Mouse (Mus musculus) macrophage (primary cell): ENCODE measurements around the gene Mindy2. TPM values are rescaled to one million over a fixed set of nuclear protein-coding genes. Genes with fewer than 3 reads are reported as not detected.

ENCODE experiments used
- H3K27ac ChIP-seq: fragments of 350-480 bp; formaldehyde crosslinking; 2 replicates; pipeline ENCODE4 v1.9.0; 2021
- H3K36me3 ChIP-seq: fragments of 350-480 bp; formaldehyde crosslinking; 2 replicates; pipeline ENCODE4 v1.9.0; 2021; ENCODE audit errors: inconsistent target
- H3K4me3 ChIP-seq: fragments of 350-480 bp; formaldehyde crosslinking; 2 replicates; pipeline ENCODE4 v1.9.0; 2021; ENCODE audit errors: inconsistent target
- H3K79me2 ChIP-seq: fragments of 350-480 bp; formaldehyde crosslinking; 2 replicates; pipeline ENCODE4 v1.9.0; 2021; ENCODE audit errors: inconsistent target
- WGBS: methylation state at CpG from one replicate; pipeline ENCODE4 v1.1.7; 2026; ENCODE audit warnings: inconsistent platforms; ENCODE audit not compliant: missing documents; 5-methylcytosine and 5-hydroxymethylcytosine counted together
- polyA plus RNA-seq: library from polyadenylated mRNA; stranded (reverse); fragments of 250-400 nt; gene quantifications from 3 replicates; pipeline ENCODE4 v1.2.4, GENCODE M21; 2018; ENCODE audit warnings: inconsistent platforms

Mindy2 gene
- polyA plus RNA-seq, 1 experiment from 2014 or later, result 25.6 TPM

GRCm38 (mm10) chr9:70675961-70676360 lies 19.0 kb upstream of the Mindy2 start:
- WGBS, result 84% methylated on average over 5 of the region's 5 CpGs
- H3K27ac ChIP-seq, result no peak overlapping the region
- no peaks in the 10 kb centered on the region for H3K36me3 ChIP-seq
- peaks cover 15% of the 10 kb centered on the region for H3K79me2 ChIP-seq
- no peak overlapping the region for H3K4me3 ChIP-seq

DNA sequence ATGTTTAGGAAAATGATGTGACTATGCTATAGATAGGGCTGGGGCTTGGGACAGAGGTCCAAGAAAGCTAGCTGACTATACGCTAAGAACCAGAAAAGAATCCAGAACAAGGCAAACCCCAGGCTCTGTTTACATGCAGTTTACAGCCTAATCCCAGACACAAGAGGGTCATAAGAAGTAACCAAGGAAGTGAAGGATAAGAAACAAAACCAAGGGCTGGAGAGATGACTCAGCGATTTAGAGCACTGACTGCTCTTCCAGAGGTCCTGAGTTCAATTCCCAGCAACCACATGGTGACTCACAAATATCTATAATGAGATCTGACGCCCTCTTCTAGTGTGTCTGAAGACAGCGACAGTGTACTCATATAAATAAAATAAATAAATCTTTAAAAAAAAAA lies 18.1 kb upstream of the Mindy2 start:
- Histone ChIP-seq H3K79me2 (peaks cover 6% of the 10 kb centered on the region), H3K36me3 (no peaks in the 10 kb centered on the region), H3K4me3 (no peak overlapping the region), H3K27ac (no peak overlapping the region)
- 67% methylated on average over 3 of the region's 4 CpGs for WGBS

GRCm38 (mm10) chr9:70673656-70674055 lies 16.7 kb upstream of the Mindy2 start:
- 84% methylated on average over 4 of the region's 4 CpGs for WGBS
- Histone ChIP-seq H3K79me2 (no peaks in the 10 kb centered on the region), H3K36me3 (no peaks in the 10 kb centered on the region), H3K4me3 (no peak overlapping the region), H3K27ac (no peak overlapping the region)

GRCm38 (mm10) chr9:70671772-70672579 lies 15.0 kb upstream of the Mindy2 start:
- Histone ChIP-seq H3K27ac (no peak overlapping the region), H3K4me3 (no peak overlapping the region), H3K36me3 (no peaks in the 10 kb centered on the region), H3K79me2 (no peaks in the 10 kb centered on the region)
- WGBS, result 17% methylated on average over 10 of the region's 10 CpGs

- no peak overlapping the region for H3K27ac ChIP-seq
- no peaks in the 10 kb centered on the region for H3K36me3 ChIP-seq
- no peak overlapping the region for H3K4me3 ChIP-seq
- WGBS, result 42% methylated on average over 6 of the region's 6 CpGs
- no peaks in the 10 kb centered on the region for H3K79me2 ChIP-seq
These were observed 14.3 kb upstream of the Mindy2 start for GRCm38 (mm10) chr9:70671278-70671677.

- 93% methylated on average over 5 of the region's 6 CpGs for WGBS
- Histone ChIP-seq H3K4me3 (no peak overlapping the region), H3K36me3 (no peaks in the 10 kb centered on the region), H3K27ac (no peak overlapping the region), H3K79me2 (no peaks in the 10 kb centered on the region)
These were observed 13.4 kb upstream of the Mindy2 start for GRCm38 (mm10) chr9:70670381-70670780.

DNA sequence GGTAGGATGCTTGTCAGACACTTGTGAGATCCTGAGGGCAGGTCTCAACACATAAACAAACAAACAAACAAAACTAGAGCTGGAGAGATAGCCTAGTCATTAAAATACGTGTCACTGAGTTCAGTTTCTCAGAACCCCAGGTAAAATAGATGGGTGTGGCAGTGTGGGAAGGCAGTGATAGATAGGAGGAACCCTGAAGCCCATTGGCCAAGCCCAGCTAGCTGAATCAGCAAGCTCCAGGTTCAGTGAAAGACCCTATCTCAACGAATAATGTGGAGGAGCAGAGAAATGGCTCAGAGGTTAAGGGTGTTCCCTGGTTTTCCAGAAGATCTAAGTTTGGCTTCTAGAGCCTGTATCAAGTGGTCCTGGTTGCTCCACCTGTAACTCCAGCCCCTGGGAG lies 12.2 kb upstream of the Mindy2 start:
- no peak overlapping the region for H3K4me3 ChIP-seq
- no peak overlapping the region for H3K27ac ChIP-seq
- H3K36me3 ChIP-seq, result no peaks in the 10 kb centered on the region
- WGBS, result 86% methylated on average over 2 of the region's 2 CpGs
- H3K79me2 ChIP-seq, result no peaks in the 10 kb centered on the region

DNA sequence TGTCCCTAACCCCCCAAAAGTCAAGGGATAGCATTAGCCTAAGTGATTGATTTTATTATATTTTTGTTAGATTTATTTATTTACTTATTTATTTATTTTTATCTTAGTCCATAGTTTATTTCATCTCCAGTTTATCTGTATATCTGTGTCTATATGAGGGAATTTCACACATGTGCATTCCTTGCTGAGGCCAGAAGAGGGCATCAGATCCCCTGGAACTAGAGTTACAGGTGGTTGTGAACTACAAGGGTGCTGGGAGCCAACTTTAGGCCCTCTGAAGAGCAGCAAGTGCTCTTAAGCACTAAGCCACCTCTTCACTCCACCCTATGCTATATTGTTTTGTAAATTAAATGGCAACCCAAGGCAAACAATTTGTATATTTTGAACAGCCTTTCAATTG lies 11.1 kb upstream of the Mindy2 start:
- no peak overlapping the region for H3K27ac ChIP-seq

DNA sequence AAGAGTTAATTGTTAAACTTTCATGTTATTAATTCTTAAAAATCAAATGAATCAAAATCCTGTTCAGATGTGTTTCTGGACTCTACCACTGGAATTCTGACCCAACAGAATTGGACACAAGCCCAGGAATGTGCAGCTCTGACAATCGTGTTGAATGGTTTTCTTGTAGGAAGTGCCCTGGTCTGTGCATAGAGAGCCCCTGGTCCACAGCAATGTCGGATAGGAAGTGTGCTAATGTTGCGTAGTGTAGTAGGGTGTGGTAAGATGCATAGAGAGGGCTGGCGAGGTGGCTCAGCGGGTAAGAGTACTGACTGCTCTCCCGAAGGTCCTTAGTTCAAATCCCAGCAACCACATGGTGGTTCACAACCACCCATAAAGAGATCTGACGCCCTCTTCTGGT lies 9.8 kb upstream of the Mindy2 start:
- Histone ChIP-seq H3K36me3 (no peaks in the 10 kb centered on the region), H3K79me2 (no peaks in the 10 kb centered on the region), H3K4me3 (no peak overlapping the region), H3K27ac (no peak overlapping the region)
- 56% methylated on average over 6 of the region's 7 CpGs for WGBS

More for the DNA sequence above, 11.1 kb upstream of the Mindy2 start:
- H3K36me3 ChIP-seq, result no peaks in the 10 kb centered on the region
- no peaks in the 10 kb centered on the region for H3K79me2 ChIP-seq
- H3K4me3 ChIP-seq, result no peak overlapping the region

- no peaks in the 10 kb centered on the region for H3K79me2 ChIP-seq
- 85% methylated on average over 16 of the region's 16 CpGs for WGBS
- H3K4me3 ChIP-seq, result no peak overlapping the region
- no peak overlapping the region for H3K27ac ChIP-seq
- H3K36me3 ChIP-seq, result no peaks in the 10 kb centered on the region
These were observed 8.6 kb upstream of the Mindy2 start for GRCm38 (mm10) chr9:70665372-70666145.

DNA sequence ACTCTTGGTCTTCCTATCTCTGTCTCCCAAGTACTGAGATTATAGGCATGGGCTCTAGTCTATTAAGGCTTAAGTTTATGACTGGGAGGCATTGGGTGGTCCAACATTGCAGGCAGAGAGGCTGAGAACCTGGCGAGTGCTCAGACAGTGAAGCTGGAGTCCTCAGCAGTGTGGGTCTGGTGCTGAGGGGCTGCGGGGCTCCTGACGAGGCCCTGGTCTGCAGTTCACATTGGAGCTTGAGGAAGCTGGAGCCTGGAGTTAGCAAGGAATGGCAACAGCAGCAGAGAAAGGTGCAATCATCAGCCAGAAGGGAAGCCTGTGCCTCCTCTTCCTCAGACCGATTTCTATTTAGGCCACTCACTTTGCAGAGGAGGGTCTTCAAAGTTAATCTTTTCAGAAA lies 7.9 kb upstream of the Mindy2 start:
- 92% methylated on average over 4 of the region's 4 CpGs for WGBS
- no peaks in the 10 kb centered on the region for H3K79me2 ChIP-seq
- H3K27ac ChIP-seq, result no peak overlapping the region
- no peaks in the 10 kb centered on the region for H3K36me3 ChIP-seq
- no peak overlapping the region for H3K4me3 ChIP-seq

GRCm38 (mm10) chr9:70658266-70658665 lies 1.3 kb upstream of the Mindy2 start:
- 82% methylated on average over 2 of the region's 2 CpGs for WGBS
- H3K27ac ChIP-seq, result no peak overlapping the region

GRCm38 (mm10) chr9:70656130-70657007 lies 605 bp downstream of the Mindy2 start, which contains the start of gene Gm10642:
Gene Gm10642 (plus strand): TSS chr9:70656251.
- H3K27ac ChIP-seq, result peak within 1 kb of the TSS; percentile 94
- under 1% methylated on average over 57 of the region's 72 CpGs for WGBS
- peaks cover 51% of the 10 kb centered on the region for H3K79me2 ChIP-seq
- no peaks in the 10 kb centered on the region for H3K36me3 ChIP-seq
- peak within 1 kb of the TSS; percentile 82 for H3K4me3 ChIP-seq

More at GRCm38 (mm10) chr9:70658266-70658665, 1.3 kb upstream of the Mindy2 start:
- H3K36me3 ChIP-seq, result no peaks in the 10 kb centered on the region
- H3K79me2 ChIP-seq, result peaks cover 32% of the 10 kb centered on the region
- no peak overlapping the region for H3K4me3 ChIP-seq

DNA sequence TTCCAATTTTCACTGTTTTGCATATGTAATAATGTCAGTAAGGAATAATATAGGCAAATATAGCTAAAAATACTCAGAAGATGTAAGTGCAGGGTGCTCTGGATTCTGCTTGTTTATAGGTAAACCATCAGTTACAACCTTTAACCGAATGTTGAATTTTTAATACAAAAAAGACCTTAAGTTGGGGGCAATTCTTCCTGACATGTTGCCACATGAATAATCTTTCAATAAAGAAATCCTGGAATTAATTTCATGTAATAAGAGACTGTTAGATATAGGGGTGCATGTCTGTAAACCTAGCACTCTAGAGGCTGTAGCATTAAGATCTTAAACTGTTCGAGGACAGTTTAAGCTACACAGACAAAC lies 1.2 kb downstream of the Mindy2 start:
- H3K36me3 ChIP-seq, result no peaks in the 10 kb centered on the region
- H3K27ac ChIP-seq, result peak overlapping the region; percentile 94
- H3K79me2 ChIP-seq, result peaks cover 57% of the 10 kb centered on the region
- peak overlapping the region; percentile 82 for H3K4me3 ChIP-seq
- WGBS, result 45% methylated on average over 2 of the region's 2 CpGs
